Mouse (Mus musculus): ENCODE results near the gene Lamb1.

DNA sequence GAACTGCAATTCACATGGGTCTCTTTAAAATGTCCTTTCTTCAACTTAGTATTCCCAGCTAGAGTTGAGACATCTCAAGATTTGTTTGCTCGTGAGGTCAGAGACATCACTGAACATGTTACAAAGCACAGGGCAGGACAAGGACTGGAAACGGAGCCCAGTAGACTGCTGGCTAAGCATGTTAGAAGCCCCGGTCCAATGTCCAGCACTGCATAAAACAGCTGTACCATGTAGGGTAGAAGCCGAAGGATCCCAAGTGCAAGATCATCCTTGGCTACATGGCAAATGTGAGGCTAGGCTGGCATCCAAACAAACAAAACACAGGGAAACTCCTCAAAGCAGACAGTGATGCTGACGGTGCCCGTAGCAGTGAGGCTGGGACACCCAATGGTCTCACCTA, 30.0 kb upstream of the Lamb1 start:
- no peak for TF ChIP-seq POLR2A (IDR thresholded peaks at IDR 0.05; ENCODE audit: insufficient read depth, low read length)
- TF ChIP-seq CTCF (IDR thresholded peaks at IDR 0.05; ENCODE audit: low read depth, low read length): no peak
- TF ChIP-seq EP300 (IDR thresholded peaks at IDR 0.05; ENCODE audit: insufficient read depth, low read depth, low read length): no peak
